Mouse (Mus musculus): Measurements from ENCODE around the gene Camkmt.

Camkmt gene

GRCm38 (mm10) chr17:85291601-85292000, 201.2 kb downstream of the Camkmt start:
- no peak for DNase-seq (ENCODE audit: low spot score)

- DNase-seq (ENCODE audit: low spot score), result no peak
Measured at GRCm38 (mm10) chr17:85292276-85292675, 201.9 kb downstream of the Camkmt start.

- DNase-seq (ENCODE audit: low spot score), result no peak
Measured at GRCm38 (mm10) chr17:85303686-85304085, 213.3 kb downstream of the Camkmt start.

- DNase-seq (ENCODE audit: low spot score), result no peak
Measured at GRCm38 (mm10) chr17:85308566-85308965, 218.2 kb downstream of the Camkmt start.

- no peak for DNase-seq (ENCODE audit: low spot score)
Measured at GRCm38 (mm10) chr17:85309046-85309445, 218.7 kb downstream of the Camkmt start.

GRCm38 (mm10) chr17:85311348-85311747, 221.0 kb downstream of the Camkmt start:
- no peak for DNase-seq (ENCODE audit: low spot score)

GRCm38 (mm10) chr17:85318401-85318800, 228.0 kb downstream of the Camkmt start:
- DNase-seq (ENCODE audit: low spot score), result no peak

- no peak for DNase-seq (ENCODE audit: low spot score)
Measured at GRCm38 (mm10) chr17:85319779-85320300, 229.5 kb downstream of the Camkmt start.

- DNase-seq (ENCODE audit: low spot score), result no peak
Measured at GRCm38 (mm10) chr17:85328901-85329300, 238.5 kb downstream of the Camkmt start.

- DNase-seq (ENCODE audit: low spot score), result no peak
Measured at GRCm38 (mm10) chr17:85335464-85335863, 245.1 kb downstream of the Camkmt start.

GRCm38 (mm10) chr17:85337666-85338065, 247.3 kb downstream of the Camkmt start:
- DNase-seq (ENCODE audit: low spot score), result no peak

- DNase-seq (ENCODE audit: low spot score), result no peak
Measured at GRCm38 (mm10) chr17:85341134-85341700, 250.9 kb downstream of the Camkmt start.

- no peak for DNase-seq (ENCODE audit: low spot score)
Measured at GRCm38 (mm10) chr17:85342471-85342870, 252.1 kb downstream of the Camkmt start.

- DNase-seq (ENCODE audit: low spot score), result no peak
Measured at GRCm38 (mm10) chr17:85343435-85343834, 253.1 kb downstream of the Camkmt start.

- no peak for DNase-seq (ENCODE audit: low spot score)
Measured at GRCm38 (mm10) chr17:85346701-85347100, 256.3 kb downstream of the Camkmt start.

- no peak for DNase-seq (ENCODE audit: low spot score)
Measured at GRCm38 (mm10) chr17:85349331-85349935, 259.1 kb downstream of the Camkmt start.

- no peak for DNase-seq (ENCODE audit: low spot score)
Measured at GRCm38 (mm10) chr17:85351301-85351700, 260.9 kb downstream of the Camkmt start.

- no peak for DNase-seq (ENCODE audit: low spot score)
Measured at GRCm38 (mm10) chr17:85352731-85353130, 262.4 kb downstream of the Camkmt start.

GRCm38 (mm10) chr17:85353191-85353590, 262.8 kb downstream of the Camkmt start:
- no peak for DNase-seq (ENCODE audit: low spot score)

GRCm38 (mm10) chr17:85353636-85354035, 263.3 kb downstream of the Camkmt start:
- no peak for DNase-seq (ENCODE audit: low spot score)

GRCm38 (mm10) chr17:85355356-85355755, 265.0 kb downstream of the Camkmt start:
- DNase-seq (ENCODE audit: low spot score), result no peak

GRCm38 (mm10) chr17:85361006-85361405, 270.7 kb downstream of the Camkmt start:
- DNase-seq (ENCODE audit: low spot score), result no peak

GRCm38 (mm10) chr17:85367319-85367718, 277.0 kb downstream of the Camkmt start:
- no peak for DNase-seq (ENCODE audit: low spot score)

GRCm38 (mm10) chr17:85368776-85369175, 278.4 kb downstream of the Camkmt start:
- DNase-seq (ENCODE audit: low spot score), result no peak
